Mouse (Mus musculus): ENCODE results near the gene Mrpl33. TPM values are rescaled to one million over a fixed set of nuclear protein-coding genes. Genes with fewer than 3 reads are reported as not detected.
"Not testable (repeated sequence)": the region's sequence is repeated elsewhere in the genome, so short reads cannot be mapped to it uniquely, and the experiment has no call there.

Mrpl33 gene
- polyA plus RNA-seq, 1 experiment = 27.6 TPM

- H3K4me3 ChIP-seq (ENCODE audit: control insufficient read depth, insufficient read depth, low read length) = no peak overlapping the region
- no peak for DNase-seq
- TF ChIP-seq CTCF (IDR thresholded peaks at IDR 0.05; ENCODE audit: borderline replicate concordance, control insufficient read depth, extremely low read depth, insufficient read depth, low read length, poor library complexity) = no peak
- no peak for TF ChIP-seq POLR2A (IDR thresholded peaks at IDR 0.05; ENCODE audit: control insufficient read depth, extremely low read depth, insufficient read depth, low read length, poor library complexity)
- 49% methylated on average over 7 of the region's 7 CpGs for WGBS
- H3K4me1 ChIP-seq (replicated peaks; ENCODE audit: control insufficient read depth, insufficient read depth, low read length) = peaks cover 7% of the 10 kb centered on the region; the same call in 1 of the 2 replicates
- H3K36me3 ChIP-seq (ENCODE audit: control insufficient read depth, insufficient read depth, low read length) = no peaks in the 10 kb centered on the region
- no peaks in the 10 kb centered on the region for H3K27me3 ChIP-seq (ENCODE audit: control insufficient read depth, insufficient read depth, low read length)
- no peak overlapping the region for H3K27ac ChIP-seq (ENCODE audit: control insufficient read depth, insufficient read depth, low read length)
Observed at GRCm38 (mm10) chr5:31576539-31576975, 20.2 kb upstream of the Mrpl33 start.

- no peaks in the 10 kb centered on the region for H3K36me3 ChIP-seq (ENCODE audit: control insufficient read depth, insufficient read depth, low read length)
- no peaks in the 10 kb centered on the region for H3K27me3 ChIP-seq (ENCODE audit: control insufficient read depth, insufficient read depth, low read length)
- WGBS = 88% methylated on average over 6 of the region's 6 CpGs
- DNase-seq = no peak
- TF ChIP-seq POLR2A (IDR thresholded peaks at IDR 0.05; ENCODE audit: control insufficient read depth, extremely low read depth, insufficient read depth, low read length, poor library complexity) (no peak), CTCF (IDR thresholded peaks at IDR 0.05; ENCODE audit: borderline replicate concordance, control insufficient read depth, extremely low read depth, insufficient read depth, low read length, poor library complexity) (no peak)
- peaks cover 3% of the 10 kb centered on the region; the same call in 1 of the 2 replicates for H3K4me1 ChIP-seq (replicated peaks; ENCODE audit: control insufficient read depth, insufficient read depth, low read length)
- H3K4me3 ChIP-seq (ENCODE audit: control insufficient read depth, insufficient read depth, low read length) = no peak overlapping the region
- no peak overlapping the region for H3K27ac ChIP-seq (ENCODE audit: control insufficient read depth, insufficient read depth, low read length)
Observed at GRCm38 (mm10) chr5:31581263-31581662, 15.5 kb upstream of the Mrpl33 start.

- Histone ChIP-seq H3K36me3 (ENCODE audit: control insufficient read depth, insufficient read depth, low read length) (no peaks in the 10 kb centered on the region), H3K4me1 (replicated peaks; ENCODE audit: control insufficient read depth, insufficient read depth, low read length) (no peaks in the 10 kb centered on the region), H3K4me3 (ENCODE audit: control insufficient read depth, insufficient read depth, low read length) (no peak overlapping the region), H3K27ac (ENCODE audit: control insufficient read depth, insufficient read depth, low read length) (no peak overlapping the region), H3K27me3 (ENCODE audit: control insufficient read depth, insufficient read depth, low read length) (no peaks in the 10 kb centered on the region)
- WGBS = 41% methylated on average over 3 of the region's 3 CpGs
- DNase-seq = no peak
- TF ChIP-seq CTCF (IDR thresholded peaks at IDR 0.05; ENCODE audit: borderline replicate concordance, control insufficient read depth, extremely low read depth, insufficient read depth, low read length, poor library complexity) (no peak), POLR2A (IDR thresholded peaks at IDR 0.05; ENCODE audit: control insufficient read depth, extremely low read depth, insufficient read depth, low read length, poor library complexity) (no peak)
Observed at GRCm38 (mm10) chr5:31581932-31582331, 14.8 kb upstream of the Mrpl33 start.

DNA sequence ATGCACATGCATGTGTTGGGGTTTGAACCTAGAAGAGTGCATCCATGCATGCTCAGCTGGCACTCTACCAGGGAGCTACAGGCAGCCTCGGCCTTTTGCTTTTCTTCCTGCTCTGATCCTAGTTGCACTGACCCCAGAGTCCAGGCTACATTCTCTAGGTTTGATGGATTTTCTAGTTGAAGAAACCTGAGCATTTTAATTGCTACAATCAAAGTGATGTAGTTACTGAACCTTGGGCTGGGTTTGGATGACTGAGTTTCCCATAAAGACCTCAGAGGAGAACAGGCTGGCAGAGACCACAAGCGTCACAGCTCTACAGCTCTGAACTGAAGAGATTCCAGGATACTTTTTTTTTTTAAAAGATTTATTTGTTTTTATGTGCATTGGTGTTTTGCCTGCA is 13.5 kb upstream of the Mrpl33 start:
- Histone ChIP-seq H3K27me3 (ENCODE audit: control insufficient read depth, insufficient read depth, low read length) (no peaks in the 10 kb centered on the region), H3K36me3 (ENCODE audit: control insufficient read depth, insufficient read depth, low read length) (no peaks in the 10 kb centered on the region), H3K4me3 (ENCODE audit: control insufficient read depth, insufficient read depth, low read length) (no peak overlapping the region), H3K4me1 (replicated peaks; ENCODE audit: control insufficient read depth, insufficient read depth, low read length) (no peaks in the 10 kb centered on the region), H3K27ac (ENCODE audit: control insufficient read depth, insufficient read depth, low read length) (no peak overlapping the region)
- TF ChIP-seq CTCF (IDR thresholded peaks at IDR 0.05; ENCODE audit: borderline replicate concordance, control insufficient read depth, extremely low read depth, insufficient read depth, low read length, poor library complexity) = no peak
- no peak for TF ChIP-seq POLR2A (IDR thresholded peaks at IDR 0.05; ENCODE audit: control insufficient read depth, extremely low read depth, insufficient read depth, low read length, poor library complexity)
- no peak for DNase-seq
- 94% methylated on average over 2 of the region's 2 CpGs for WGBS

DNA sequence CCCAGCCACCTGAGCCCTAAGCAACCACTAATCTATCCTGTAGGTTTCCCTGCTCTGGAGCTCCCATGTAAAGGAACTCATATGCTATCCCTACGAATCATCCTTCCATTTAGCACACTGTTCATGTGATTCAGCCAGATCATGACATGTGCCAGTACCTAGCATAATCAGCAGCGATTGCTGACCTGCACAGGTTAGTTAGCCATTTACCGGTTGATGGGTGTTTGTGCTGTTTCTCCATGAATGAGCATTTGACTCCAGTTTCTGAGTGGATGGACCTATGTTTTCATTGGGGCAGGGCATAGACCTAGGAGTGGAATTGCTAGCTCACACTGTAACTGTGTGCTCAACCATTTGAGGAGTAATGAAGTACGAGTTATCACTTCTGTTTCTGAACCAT is 11.2 kb upstream of the Mrpl33 start:
- Histone ChIP-seq H3K4me3 (ENCODE audit: control insufficient read depth, insufficient read depth, low read length) (no peak overlapping the region), H3K27ac (ENCODE audit: control insufficient read depth, insufficient read depth, low read length) (no peak overlapping the region), H3K27me3 (ENCODE audit: control insufficient read depth, insufficient read depth, low read length) (no peaks in the 10 kb centered on the region), H3K36me3 (ENCODE audit: control insufficient read depth, insufficient read depth, low read length) (no peaks in the 10 kb centered on the region), H3K4me1 (replicated peaks; ENCODE audit: control insufficient read depth, insufficient read depth, low read length) (no peaks in the 10 kb centered on the region)
- DNase-seq = no peak
- WGBS = 96% methylated on average over 4 of the region's 4 CpGs
- TF ChIP-seq CTCF (IDR thresholded peaks at IDR 0.05; ENCODE audit: borderline replicate concordance, control insufficient read depth, extremely low read depth, insufficient read depth, low read length, poor library complexity) = no peak
- no peak for TF ChIP-seq POLR2A (IDR thresholded peaks at IDR 0.05; ENCODE audit: control insufficient read depth, extremely low read depth, insufficient read depth, low read length, poor library complexity)

DNA sequence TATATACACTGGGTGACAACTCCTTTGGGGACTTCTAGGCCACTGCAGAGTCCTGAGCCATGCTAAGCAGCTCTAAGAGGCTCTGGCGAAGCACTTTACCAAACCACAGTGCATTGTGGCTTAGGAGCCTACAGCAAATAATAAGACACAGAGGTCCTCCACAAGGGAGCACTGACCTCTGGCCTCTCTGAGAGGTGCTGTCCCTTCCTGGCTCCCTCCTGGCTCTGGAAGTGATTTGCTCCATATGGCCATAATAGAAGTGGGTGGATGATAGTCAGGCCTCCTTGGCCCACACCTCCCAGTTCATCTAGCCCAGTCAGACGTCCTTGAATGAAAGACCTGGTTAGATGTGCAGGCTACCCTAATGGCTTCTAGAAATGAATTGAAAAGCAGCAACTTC is 8.7 kb upstream of the Mrpl33 start:
- no peak overlapping the region for H3K4me3 ChIP-seq (ENCODE audit: control insufficient read depth, insufficient read depth, low read length)
- 88% methylated on average over 2 of the region's 2 CpGs for WGBS
- no peaks in the 10 kb centered on the region for H3K27me3 ChIP-seq (ENCODE audit: control insufficient read depth, insufficient read depth, low read length)
- H3K27ac ChIP-seq (ENCODE audit: control insufficient read depth, insufficient read depth, low read length) = no peak overlapping the region
- H3K36me3 ChIP-seq (ENCODE audit: control insufficient read depth, insufficient read depth, low read length) = no peaks in the 10 kb centered on the region
- H3K4me1 ChIP-seq (replicated peaks; ENCODE audit: control insufficient read depth, insufficient read depth, low read length) = no peaks in the 10 kb centered on the region
- DNase-seq = no peak
- no peak for TF ChIP-seq POLR2A (IDR thresholded peaks at IDR 0.05; ENCODE audit: control insufficient read depth, extremely low read depth, insufficient read depth, low read length, poor library complexity)
- no peak for TF ChIP-seq CTCF (IDR thresholded peaks at IDR 0.05; ENCODE audit: borderline replicate concordance, control insufficient read depth, extremely low read depth, insufficient read depth, low read length, poor library complexity)

DNA sequence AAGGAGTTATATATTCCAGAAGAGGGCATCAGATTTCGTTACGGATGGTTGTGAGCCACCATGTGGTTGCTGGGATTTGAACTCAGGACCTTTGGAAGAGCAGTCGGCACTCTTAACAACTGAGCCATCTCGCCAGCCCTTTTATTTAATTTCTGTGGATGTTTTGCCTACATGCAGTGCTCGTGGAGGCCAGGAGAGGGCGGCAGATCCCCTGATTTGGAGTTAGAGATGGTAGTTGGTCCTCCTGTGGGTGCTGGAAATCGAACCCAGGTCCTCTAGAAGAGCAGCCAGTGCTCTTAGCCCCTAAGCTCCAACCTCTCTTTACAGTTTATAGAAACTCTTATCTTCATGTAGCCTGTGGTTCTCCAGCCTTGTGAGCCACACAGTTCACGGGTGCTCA is 8.1 kb upstream of the Mrpl33 start:
- H3K4me1 ChIP-seq (replicated peaks; ENCODE audit: control insufficient read depth, insufficient read depth, low read length); H3K27me3 ChIP-seq (ENCODE audit: control insufficient read depth, insufficient read depth, low read length); H3K36me3 ChIP-seq (ENCODE audit: control insufficient read depth, insufficient read depth, low read length); H3K27ac ChIP-seq (ENCODE audit: control insufficient read depth, insufficient read depth, low read length); H3K4me3 ChIP-seq (ENCODE audit: control insufficient read depth, insufficient read depth, low read length); DNase-seq: not testable (repeated sequence)
- WGBS = 91% methylated on average over 8 of the region's 8 CpGs
- 0 out of 2 replicates have a peak, but pooled peaks have one; percentile 26 for TF ChIP-seq CTCF (IDR thresholded peaks at IDR 0.05; ENCODE audit: borderline replicate concordance, control insufficient read depth, extremely low read depth, insufficient read depth, low read length, poor library complexity)
